Mouse (Mus musculus) lung, postnatal 0 days (tissue): ENCODE measurements around the gene Rrnad1. TPM values are rescaled to one million over a fixed set of nuclear protein-coding genes. Genes with fewer than 3 reads are reported as not detected.

ENCODE experiments used
- ATAC-seq: fragments of 200-750 bp; cut with Nextera tagmentation; 2 replicates; pipeline ENCODE4 v1.8.0; 2017; ENCODE audit warnings: moderate library complexity
- DNase-seq: peaks from one replicate; pipeline ENCODE4 v3.0.0-alpha.2; 2016; ENCODE audit warnings: low spot score
- H3K27ac ChIP-seq: fragments of 300-500 bp; sonication (generic); 2 replicates; pipeline ENCODE4 v1.5.1; 2014; ENCODE audit warnings: antibody characterized with exemption, mild to moderate bottlenecking, low read length, mixed read lengths
- H3K27me3 ChIP-seq: fragments of 300-500 bp; sonication (generic); replicated peaks from 2 replicates; pipeline ENCODE4 v1.6.1; 2014; ENCODE audit warnings: low read length, mixed read lengths; ENCODE audit not compliant: insufficient read depth
- H3K36me3 ChIP-seq: fragments of 300-500 bp; sonication (generic); 2 replicates; pipeline ENCODE4 v1.6.1; 2014; ENCODE audit warnings: low read length, mixed read lengths; ENCODE audit not compliant: insufficient read depth
- H3K4me1 ChIP-seq: fragments of 300-500 bp; sonication (generic); 2 replicates; pipeline ENCODE4 v1.6.1; 2014; ENCODE audit warnings: antibody characterized with exemption, low read depth, low read length, mixed read lengths; ENCODE audit not compliant: insufficient read depth
- H3K4me2 ChIP-seq: fragments of 300-500 bp; sonication (generic); replicated peaks from 2 replicates; pipeline ENCODE4 v1.6.1; 2014; ENCODE audit warnings: low read depth, mild to moderate bottlenecking, low read length, moderate library complexity, mixed read lengths
- H3K4me3 ChIP-seq: fragments of 300-500 bp; sonication (generic); 2 replicates; pipeline ENCODE4 v1.5.1; 2014; ENCODE audit warnings: low read depth, low read length
- H3K9ac ChIP-seq: fragments of 300-500 bp; sonication (generic); replicated peaks from 2 replicates; pipeline ENCODE4 v1.6.1; 2014; ENCODE audit warnings: low read depth, mild to moderate bottlenecking
- H3K9me3 ChIP-seq: fragments of 300-500 bp; sonication (generic); 2 replicates; pipeline ENCODE4 v1.6.1; 2016; ENCODE audit warnings: low read length, mixed read lengths
- CTCF ChIP-seq: IDR thresholded peaks from 2 replicates; pipeline ENCODE4 v1.5.1; 2016; ENCODE audit warnings: antibody characterized with exemption, mild to moderate bottlenecking
- EP300 ChIP-seq: IDR thresholded peaks from 2 replicates; pipeline ENCODE4 v1.6.1; 2016; ENCODE audit warnings: antibody characterized with exemption, mild to moderate bottlenecking, control low read depth
- WGBS: fragments of 180-500 bp; shearing (Covaris S2); extraction: QIAGEN DNeasy Blood & Tissue Kit; methylation state at CpG from one replicate; pipeline ENCODE4 v1.1.7; 2014; 5-methylcytosine and 5-hydroxymethylcytosine counted together
- polyA plus RNA-seq: library from polyadenylated mRNA; unstranded; fragments of >200 nt; fragmentation: Nextera tagmentation; extraction: Ambion mirVana; gene quantifications from 2 replicates; pipeline ENCODE4 v1.2.1, GENCODE M21; 2015

Rrnad1 gene
- polyA plus RNA-seq, 1 experiment from 2014 or later = 11.2 TPM

DNA sequence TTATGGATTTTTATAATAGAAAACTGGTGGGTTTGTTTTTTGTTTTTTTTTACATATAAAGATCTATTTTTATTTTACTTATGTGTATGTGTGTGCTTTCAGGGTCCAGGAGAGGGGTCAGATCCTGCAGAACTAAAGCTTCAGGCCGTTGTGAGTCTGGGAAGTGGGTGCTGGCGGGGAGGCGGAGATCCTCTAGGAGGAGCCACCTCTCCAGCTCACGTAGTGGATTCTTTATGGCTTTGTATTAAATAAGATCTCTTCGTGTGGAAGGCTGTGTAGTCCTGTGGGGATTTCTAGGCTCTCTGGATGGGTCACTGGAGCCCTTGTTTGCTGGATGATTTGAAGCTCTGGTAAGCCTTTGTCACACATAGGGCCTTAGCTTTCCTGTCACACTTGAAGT lies 10.1 kb upstream of the Rrnad1 start:
- TF ChIP-seq EP300 (no peak), CTCF (no peak)
- ATAC-seq = no peak
- Histone ChIP-seq H3K36me3 (peaks cover 14% of the 10 kb centered on the region), H3K27me3 (no peaks in the 10 kb centered on the region), H3K9me3 (no peaks in the 10 kb centered on the region), H3K9ac (no peak overlapping the region), H3K4me1 (no peaks in the 10 kb centered on the region), H3K27ac (no peak overlapping the region), H3K4me3 (no peak overlapping the region), H3K4me2 (no peak overlapping the region)
- DNase-seq = no peak
- WGBS = 74% methylated on average over 5 of the region's 5 CpGs

DNA sequence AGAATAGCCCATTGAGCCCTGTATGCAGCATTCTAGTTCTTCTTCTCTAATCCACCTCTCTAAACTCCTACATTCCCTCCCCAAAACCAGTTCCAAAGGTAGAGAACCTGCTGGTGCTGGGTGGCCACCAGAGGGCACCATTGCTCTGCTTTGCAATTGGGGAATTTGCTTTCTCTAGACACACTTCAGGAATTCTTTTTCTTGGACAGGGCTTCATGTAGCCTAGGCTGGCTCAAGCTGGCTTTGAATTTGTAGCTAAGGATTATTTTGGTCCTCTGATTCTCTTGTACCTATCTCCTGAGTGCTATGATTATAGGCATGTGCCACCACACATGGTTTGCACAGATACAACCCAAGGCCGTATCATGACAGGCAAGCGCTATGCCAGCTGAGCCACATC lies 5.3 kb upstream of the Rrnad1 start:
- H3K27me3 ChIP-seq = no peaks in the 10 kb centered on the region
- H3K9ac ChIP-seq = no peak overlapping the region
- peak; percentile 69 for ATAC-seq
- no peak overlapping the region for H3K27ac ChIP-seq
- peaks cover 20% of the 10 kb centered on the region for H3K36me3 ChIP-seq
- no peaks in the 10 kb centered on the region for H3K9me3 ChIP-seq
- 94% methylated on average over 2 of the region's 2 CpGs for WGBS
- H3K4me2 ChIP-seq = no peak overlapping the region
- no peak overlapping the region for H3K4me3 ChIP-seq
- DNase-seq = peak; percentile 88
- peak; percentile 97 for TF ChIP-seq CTCF
- TF ChIP-seq EP300 = no peak
- no peaks in the 10 kb centered on the region for H3K4me1 ChIP-seq

DNA sequence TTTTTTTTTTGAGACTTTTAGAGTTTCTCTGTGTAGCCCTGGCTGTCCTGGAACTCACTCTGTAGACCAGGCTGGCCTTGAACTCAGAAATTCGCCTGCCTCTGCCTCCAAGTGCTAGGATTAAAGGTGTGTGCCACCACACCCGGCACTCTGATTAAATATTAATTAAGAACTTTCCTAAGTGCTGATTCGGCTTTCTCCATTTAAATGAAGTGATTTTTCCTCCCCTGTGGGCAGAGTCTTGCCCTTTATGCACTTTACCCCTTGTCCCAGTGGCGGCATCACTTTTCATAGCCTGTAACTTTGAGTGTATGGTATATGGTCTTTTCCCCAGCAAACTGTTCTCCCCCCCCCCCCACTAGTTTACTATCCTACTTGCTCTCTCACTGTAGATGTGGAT lies 4.7 kb upstream of the Rrnad1 start:
- H3K9ac ChIP-seq = no peak overlapping the region
- H3K4me2 ChIP-seq = no peak overlapping the region
- no peaks in the 10 kb centered on the region for H3K4me1 ChIP-seq
- 74% methylated on average over 4 of the region's 4 CpGs for WGBS
- no peak overlapping the region for H3K4me3 ChIP-seq
- no peaks in the 10 kb centered on the region for H3K27me3 ChIP-seq
- H3K36me3 ChIP-seq = peaks cover 20% of the 10 kb centered on the region
- no peak for TF ChIP-seq CTCF
- TF ChIP-seq EP300 = no peak
- DNase-seq (no peak), ATAC-seq (no peak)
- H3K9me3 ChIP-seq = no peaks in the 10 kb centered on the region
- no peak overlapping the region for H3K27ac ChIP-seq

DNA sequence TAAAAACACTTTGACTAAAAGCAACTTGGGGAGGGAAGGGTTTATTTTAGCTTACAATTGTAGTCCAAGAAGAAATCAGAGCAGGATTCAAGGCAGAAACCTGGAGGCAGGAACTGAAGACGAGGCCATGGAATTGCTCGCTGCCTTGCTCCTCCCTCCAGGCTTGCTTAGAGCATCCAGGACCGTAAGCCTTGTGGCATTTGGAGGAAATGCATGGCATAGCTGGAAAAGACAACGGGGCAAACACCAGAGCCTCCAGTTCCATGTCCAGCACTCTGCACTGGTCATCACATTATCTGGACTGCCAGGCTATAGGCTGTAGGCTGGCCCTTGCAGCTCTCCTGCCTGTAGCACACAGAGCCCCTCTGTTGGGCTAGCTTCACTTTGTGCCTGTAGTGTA lies 4.0 kb upstream of the Rrnad1 start:
- ATAC-seq = no peak
- H3K36me3 ChIP-seq = peaks cover 18% of the 10 kb centered on the region

DNA sequence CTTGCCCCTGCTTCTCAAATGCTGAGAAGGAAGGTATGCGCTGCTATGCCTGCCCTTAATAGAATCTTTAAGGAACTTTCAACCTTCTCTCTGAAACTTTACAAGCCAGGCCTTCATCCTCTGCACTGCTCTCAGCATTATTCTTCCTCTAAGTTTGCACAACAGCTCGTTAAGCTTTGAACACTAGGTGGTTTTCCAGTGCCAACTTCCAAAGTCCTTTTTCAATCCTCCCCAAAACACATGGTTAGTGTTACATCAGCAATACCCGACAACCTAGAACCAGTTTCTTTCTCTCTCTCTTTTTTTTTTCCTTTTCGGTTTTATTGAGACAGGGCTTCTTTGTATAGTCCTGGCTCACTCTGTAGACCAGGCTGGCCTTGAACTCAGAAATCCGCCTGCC lies 3.5 kb upstream of the Rrnad1 start:
- DNase-seq (no peak), ATAC-seq (no peak)
- H3K4me3 ChIP-seq = no peak overlapping the region
- H3K27ac ChIP-seq = no peak overlapping the region
- H3K4me1 ChIP-seq = peaks cover 4% of the 10 kb centered on the region
- H3K9ac ChIP-seq = no peak overlapping the region
- TF ChIP-seq CTCF = no peak
- peaks cover 13% of the 10 kb centered on the region for H3K36me3 ChIP-seq
- no peaks in the 10 kb centered on the region for H3K27me3 ChIP-seq
- WGBS = 74% methylated on average over 5 of the region's 5 CpGs
- no peak overlapping the region for H3K4me2 ChIP-seq
- H3K9me3 ChIP-seq = no peaks in the 10 kb centered on the region

More for the DNA sequence above, 4.0 kb upstream of the Rrnad1 start:
- DNase-seq = no peak
- Histone ChIP-seq H3K4me2 (no peak overlapping the region), H3K4me3 (no peak overlapping the region), H3K9me3 (no peaks in the 10 kb centered on the region), H3K9ac (no peak overlapping the region), H3K4me1 (no peaks in the 10 kb centered on the region), H3K27me3 (no peaks in the 10 kb centered on the region), H3K27ac (no peak overlapping the region)
- TF ChIP-seq EP300 (no peak), CTCF (peak; percentile 20; the same call in 1 of the 2 replicates)
- 58% methylated on average over 4 of the region's 4 CpGs for WGBS

DNA sequence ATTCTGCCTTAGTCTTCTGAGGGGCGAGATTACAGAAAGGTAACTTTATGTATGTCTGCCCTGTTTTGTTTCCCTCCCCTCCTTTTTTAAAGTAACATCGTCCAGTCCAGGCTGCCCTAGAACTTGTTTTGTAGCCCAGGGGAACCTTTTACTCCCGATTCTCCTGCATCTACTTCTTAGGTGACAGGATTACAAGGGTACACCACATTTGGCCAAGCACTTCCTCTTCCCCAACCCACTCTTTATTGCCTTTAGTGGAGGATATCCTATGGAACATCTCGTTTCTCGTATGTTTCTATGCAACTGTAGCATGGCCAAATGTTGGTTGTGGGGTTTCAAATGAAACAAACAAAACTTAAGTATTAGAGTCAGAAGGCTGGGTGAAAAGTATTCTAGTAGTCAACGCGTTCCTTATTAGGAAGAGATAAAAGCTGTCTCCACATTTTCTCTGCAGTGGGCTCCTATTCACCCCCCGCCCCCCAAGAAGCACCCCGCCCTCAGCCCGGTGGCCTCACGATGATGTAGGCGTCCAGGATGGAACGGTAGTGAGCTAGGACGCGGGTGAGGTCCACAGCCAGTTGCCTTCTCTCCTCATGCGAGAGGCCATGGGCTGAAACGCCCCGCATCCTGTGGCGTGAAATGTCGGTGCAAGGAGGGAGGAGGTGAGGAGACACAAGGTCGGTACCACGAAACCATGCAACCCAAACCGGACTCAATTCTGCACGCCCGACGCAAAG lies 1.0 kb downstream of the Rrnad1 start:
- WGBS = 3% methylated on average over 26 of the region's 26 CpGs
- Histone ChIP-seq H3K9ac (peak overlapping the region; percentile 44), H3K9me3 (no peaks in the 10 kb centered on the region), H3K4me3 (peak overlapping the region; percentile 94), H3K27me3 (no peaks in the 10 kb centered on the region), H3K4me1 (peaks cover 6% of the 10 kb centered on the region), H3K27ac (peak overlapping the region; percentile 92), H3K36me3 (peaks cover 13% of the 10 kb centered on the region), H3K4me2 (peak overlapping the region; percentile 59)
- TF ChIP-seq CTCF = no peak
- TF ChIP-seq EP300 = no peak
- ATAC-seq = peak; percentile 23
- DNase-seq = no peak

DNA sequence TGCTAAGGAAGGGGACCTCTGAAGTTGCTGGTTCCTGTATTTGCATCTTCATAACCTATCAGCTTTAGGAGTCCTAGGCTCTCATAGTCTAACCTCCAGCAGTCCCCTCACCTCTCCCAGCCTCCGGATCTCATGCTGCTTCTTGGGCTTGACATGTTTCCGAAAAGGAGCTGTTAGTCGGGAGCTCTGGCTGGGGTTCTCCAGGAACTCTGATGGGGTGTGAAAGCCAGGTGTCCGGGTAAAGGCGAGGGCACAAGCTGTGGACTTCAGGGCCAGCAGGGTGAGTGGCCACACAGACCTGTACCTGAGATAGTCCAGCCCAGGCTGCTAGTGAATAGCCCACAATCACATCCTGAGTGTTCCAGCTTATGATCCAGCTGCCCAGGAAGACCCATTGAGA lies 3.1 kb downstream of the Rrnad1 start:
- Histone ChIP-seq H3K27ac (no peak overlapping the region), H3K4me3 (no peak overlapping the region), H3K4me1 (peaks cover 6% of the 10 kb centered on the region), H3K9me3 (no peaks in the 10 kb centered on the region), H3K27me3 (no peaks in the 10 kb centered on the region), H3K4me2 (no peak overlapping the region), H3K36me3 (peaks cover 12% of the 10 kb centered on the region), H3K9ac (no peak overlapping the region)
- no peak for TF ChIP-seq EP300
- no peak for TF ChIP-seq CTCF
- 83% methylated on average over 5 of the region's 5 CpGs for WGBS
- no peak for DNase-seq
- no peak for ATAC-seq
